Mouse (Mus musculus) forebrain, embryonic 11.5 days (tissue): ENCODE measurements around the gene C5ar2. TPM values are rescaled to one million over a fixed set of nuclear protein-coding genes. Genes with fewer than 3 reads are reported as not detected.

Experiments used
- ATAC-seq: fragments of 200-750 bp; cut with Nextera tagmentation; replicated peaks from 2 replicates; pipeline ENCODE4 v1.8.0; 2017; ENCODE audit warnings: moderate TSS enrichment; ENCODE audit not compliant: low FRiP score
- DNase-seq: peaks from one replicate; pipeline ENCODE4 v3.0.0-alpha.2; 2017; ENCODE audit warnings: low spot score
- H3K27ac ChIP-seq: fragments of 300-500 bp; sonication (generic); 2 replicates; pipeline ENCODE4 v1.5.1; 2014; ENCODE audit warnings: low read depth, low read length
- H3K27me3 ChIP-seq: fragments of 300-500 bp; sonication (generic); 2 replicates; pipeline ENCODE4 v1.6.1; 2014; ENCODE audit warnings: mild to moderate bottlenecking, low read length, mixed read lengths; ENCODE audit not compliant: control insufficient read depth, insufficient read depth
- H3K36me3 ChIP-seq: fragments of 300-500 bp; sonication (generic); 2 replicates; pipeline ENCODE4 v1.6.1; 2014; ENCODE audit warnings: mild to moderate bottlenecking, low read length, moderate library complexity, mixed read lengths; ENCODE audit not compliant: control insufficient read depth, insufficient read depth
- H3K4me1 ChIP-seq: fragments of 300-500 bp; sonication (generic); replicated peaks from 2 replicates; pipeline ENCODE4 v1.6.1; 2014; ENCODE audit warnings: low read length, mixed read lengths; ENCODE audit not compliant: control insufficient read depth, insufficient read depth
- H3K4me2 ChIP-seq: fragments of 300-500 bp; sonication (generic); 2 replicates; pipeline ENCODE4 v1.6.1; 2014; ENCODE audit warnings: low read depth, mild to moderate bottlenecking, low read length, moderate library complexity, mixed read lengths; ENCODE audit not compliant: severe bottlenecking
- H3K4me3 ChIP-seq: fragments of 300-500 bp; sonication (generic); 2 replicates; pipeline ENCODE4 v1.5.1; 2014; ENCODE audit warnings: low read depth, low read length
- H3K9ac ChIP-seq: fragments of 300-500 bp; sonication (generic); 2 replicates; pipeline ENCODE4 v1.6.1; 2014; ENCODE audit warnings: low read length
- H3K9me3 ChIP-seq: fragments of 300-500 bp; sonication (generic); 2 replicates; pipeline ENCODE4 v1.6.1; 2016; ENCODE audit warnings: low read length, mixed read lengths; ENCODE audit not compliant: control insufficient read depth
- WGBS: fragments of 180-500 bp; shearing (Covaris S2); extraction: QIAGEN DNeasy Blood & Tissue Kit; methylation state at CpG from one replicate; pipeline ENCODE4 v1.1.7; 2014; 5-methylcytosine and 5-hydroxymethylcytosine counted together
- polyA plus RNA-seq: library from polyadenylated mRNA; unstranded; fragments of >200 nt; fragmentation: Nextera tagmentation; extraction: Ambion mirVana; gene quantifications from 2 replicates; pipeline ENCODE4 v1.2.1, GENCODE M21; 2014

Gene C5ar2
- polyA plus RNA-seq, 1 experiment from 2014 or later = 0.12 TPM

DNA sequence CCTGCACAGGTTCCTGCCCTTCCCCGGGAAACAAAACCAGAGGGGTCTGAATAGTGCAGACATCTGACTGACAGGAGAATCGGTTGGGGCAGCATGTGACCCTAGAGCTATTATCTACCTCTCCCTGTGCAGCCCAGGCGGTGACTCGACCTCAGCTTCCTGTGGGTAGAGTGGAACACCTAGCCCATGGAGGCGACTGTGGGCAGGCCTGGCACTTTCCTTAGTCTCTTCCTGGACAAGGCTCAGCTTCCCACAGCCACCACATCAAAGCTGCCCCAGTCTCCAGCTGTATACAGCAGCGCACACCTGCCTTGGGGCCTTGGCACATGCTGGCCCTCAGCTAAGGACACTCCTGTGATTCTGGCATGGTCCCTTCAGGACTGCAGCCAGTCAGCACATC is 42.8 kb downstream of the C5ar2 start:
- no peaks in the 10 kb centered on the region for H3K27me3 ChIP-seq
- 85% methylated on average over 6 of the region's 6 CpGs for WGBS
- H3K36me3 ChIP-seq = no peaks in the 10 kb centered on the region; the same call in 1 of the 2 replicates
- no peaks in the 10 kb centered on the region for H3K4me1 ChIP-seq
- DNase-seq (no peak), ATAC-seq (no peak)
- H3K27ac ChIP-seq = no peak overlapping the region
- H3K4me3 ChIP-seq = no peak overlapping the region
- H3K9me3 ChIP-seq = no peaks in the 10 kb centered on the region
- no peak overlapping the region for H3K9ac ChIP-seq
- no peak overlapping the region for H3K4me2 ChIP-seq

DNA sequence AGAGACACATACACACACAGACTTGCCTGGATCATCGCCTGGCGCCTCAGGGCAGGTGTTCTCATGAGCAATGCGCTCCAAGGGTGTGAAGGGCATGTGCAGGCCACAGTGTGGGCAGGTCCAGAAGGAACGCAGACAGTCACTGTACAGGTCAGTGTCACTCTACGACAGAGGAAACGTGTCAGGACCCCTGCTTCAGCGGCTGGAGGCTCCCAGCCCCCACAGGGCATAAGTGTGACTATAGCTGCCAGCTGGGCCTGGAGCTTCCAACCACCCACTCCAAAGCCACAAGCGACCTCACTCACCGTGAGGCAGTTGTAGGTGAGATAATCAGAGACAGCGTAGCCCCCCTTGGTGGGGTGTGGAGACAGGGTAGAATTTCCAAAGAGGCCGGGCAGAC is 45.4 kb downstream of the C5ar2 start:
- Histone ChIP-seq H3K4me2 (no peak overlapping the region), H3K9ac (no peak overlapping the region), H3K9me3 (no peaks in the 10 kb centered on the region), H3K27ac (no peak overlapping the region), H3K4me3 (no peak overlapping the region), H3K4me1 (no peaks in the 10 kb centered on the region), H3K36me3 (no peaks in the 10 kb centered on the region; the same call in 1 of the 2 replicates), H3K27me3 (no peaks in the 10 kb centered on the region)
- DNase-seq (no peak), ATAC-seq (no peak)
- WGBS = 88% methylated on average over 11 of the region's 11 CpGs

DNA sequence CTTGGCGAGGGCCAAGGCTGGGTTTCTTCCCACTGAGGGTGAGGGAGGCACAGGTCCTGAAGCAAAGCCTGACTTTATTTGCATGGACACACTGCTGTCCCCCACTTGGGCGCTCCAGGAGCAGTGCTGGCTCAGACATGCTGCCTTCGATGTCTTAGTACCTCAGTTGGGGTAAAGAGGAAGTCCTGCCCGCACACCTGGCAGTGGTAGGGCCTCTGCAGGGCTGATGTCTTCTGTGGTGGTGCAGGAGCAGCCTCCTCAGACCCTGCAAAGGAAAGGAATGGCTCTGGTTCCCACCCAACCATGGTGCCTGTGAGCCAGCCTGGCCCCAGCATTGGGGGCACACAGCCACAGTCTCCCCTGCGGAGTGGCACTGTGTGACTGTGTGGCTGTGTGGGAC is 46.8 kb downstream of the C5ar2 start:
- no peaks in the 10 kb centered on the region for H3K4me1 ChIP-seq
- DNase-seq = no peak
- H3K27ac ChIP-seq = no peak overlapping the region
- no peak overlapping the region for H3K9ac ChIP-seq
- no peaks in the 10 kb centered on the region for H3K9me3 ChIP-seq
- WGBS = 86% methylated on average over 5 of the region's 5 CpGs
- no peak overlapping the region for H3K4me2 ChIP-seq
- no peak overlapping the region for H3K4me3 ChIP-seq
- ATAC-seq = no peak
- no peaks in the 10 kb centered on the region; the same call in 1 of the 2 replicates for H3K36me3 ChIP-seq
- no peaks in the 10 kb centered on the region for H3K27me3 ChIP-seq

DNA sequence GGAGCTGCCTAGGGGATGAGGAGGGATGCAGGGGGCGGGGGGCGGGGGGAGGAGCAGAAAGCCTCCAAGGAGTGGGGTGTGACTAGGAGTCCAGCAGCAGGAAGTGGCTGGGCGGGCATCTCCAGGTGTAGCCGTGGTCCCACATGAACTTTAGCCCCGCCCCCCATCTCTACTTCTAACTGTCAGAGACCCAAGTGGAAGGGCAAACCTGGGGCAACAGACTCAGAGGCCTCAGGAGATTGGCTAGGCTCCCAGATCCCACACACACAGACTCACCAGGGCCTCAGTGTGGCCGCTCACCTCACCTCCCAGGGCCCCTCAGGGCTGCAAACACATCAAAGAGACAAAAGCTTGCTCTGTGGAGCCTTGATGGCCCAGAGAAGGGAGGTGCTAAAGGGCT is 47.3 kb downstream of the C5ar2 start:
- Histone ChIP-seq H3K36me3 (no peaks in the 10 kb centered on the region; the same call in 1 of the 2 replicates), H3K9ac (no peak overlapping the region)
- 71% methylated on average over 6 of the region's 6 CpGs for WGBS

DNA sequence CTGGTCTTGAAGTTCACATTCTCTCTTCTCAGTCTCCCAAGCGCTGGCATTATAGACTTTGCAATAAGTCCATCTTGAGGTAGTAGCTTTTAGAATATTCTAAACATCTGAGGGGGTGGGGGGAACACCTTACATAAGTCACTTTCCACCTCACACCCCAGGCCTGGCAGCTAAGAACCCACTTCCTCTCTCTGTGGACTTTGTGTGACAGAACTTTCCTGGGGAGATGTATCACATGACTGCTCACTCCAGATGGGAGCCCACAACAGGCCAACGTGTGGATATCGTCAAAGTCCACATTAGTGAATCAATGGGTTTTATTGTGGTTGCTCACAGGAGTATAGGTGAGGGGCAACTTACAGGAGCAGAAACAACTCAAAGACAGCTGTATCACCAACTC is 50.3 kb downstream of the C5ar2 start:
- H3K27me3 ChIP-seq = no peaks in the 10 kb centered on the region
- DNase-seq = no peak
- H3K4me3 ChIP-seq = no peak overlapping the region
- H3K4me2 ChIP-seq = no peak overlapping the region
- H3K4me1 ChIP-seq = no peaks in the 10 kb centered on the region
- no peak overlapping the region for H3K27ac ChIP-seq
- 57% methylated on average over 3 of the region's 3 CpGs for WGBS
- ATAC-seq = no peak
- no peaks in the 10 kb centered on the region; the same call in 1 of the 2 replicates for H3K36me3 ChIP-seq
- H3K9me3 ChIP-seq = no peaks in the 10 kb centered on the region
- no peak overlapping the region for H3K9ac ChIP-seq

More for the DNA sequence above, 47.3 kb downstream of the C5ar2 start:
- H3K4me3 ChIP-seq = no peak overlapping the region
- ATAC-seq (0 out of 2 replicates have a peak, but pooled peaks have one; percentile 40), DNase-seq (no peak)
- no peaks in the 10 kb centered on the region for H3K27me3 ChIP-seq
- H3K4me1 ChIP-seq = no peaks in the 10 kb centered on the region
- no peaks in the 10 kb centered on the region for H3K9me3 ChIP-seq
- H3K27ac ChIP-seq = no peak overlapping the region
- no peak overlapping the region for H3K4me2 ChIP-seq

DNA sequence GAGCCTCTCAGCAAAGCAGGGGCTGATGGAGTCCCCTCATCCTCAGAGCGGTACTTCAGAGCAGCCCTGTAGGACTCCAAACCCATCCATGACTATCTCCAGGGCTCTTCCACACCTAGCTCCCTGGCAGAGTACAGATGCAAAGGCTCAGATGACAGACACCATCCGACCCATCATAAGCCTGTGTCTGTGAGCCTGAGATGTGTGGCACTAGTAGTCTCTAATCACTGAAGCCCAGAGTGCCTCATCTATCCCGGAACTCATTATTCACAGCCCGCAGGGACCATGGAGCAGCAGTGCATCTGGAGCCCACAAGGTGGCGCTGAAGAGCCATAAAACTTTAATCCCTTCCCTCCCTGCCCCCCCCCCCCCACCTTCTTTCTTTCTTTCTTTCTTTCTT is 51.6 kb downstream of the C5ar2 start:
- no peak overlapping the region for H3K27ac ChIP-seq
- H3K9me3 ChIP-seq = no peaks in the 10 kb centered on the region
- H3K9ac ChIP-seq = no peak overlapping the region
- H3K36me3 ChIP-seq = no peaks in the 10 kb centered on the region
- H3K4me3 ChIP-seq = no peak overlapping the region
- DNase-seq (peak; percentile 83), ATAC-seq (peak; percentile 66)
- 19% methylated on average over 5 of the region's 5 CpGs for WGBS
- H3K4me1 ChIP-seq = no peaks in the 10 kb centered on the region
- H3K27me3 ChIP-seq = no peaks in the 10 kb centered on the region
- no peak overlapping the region for H3K4me2 ChIP-seq

DNA sequence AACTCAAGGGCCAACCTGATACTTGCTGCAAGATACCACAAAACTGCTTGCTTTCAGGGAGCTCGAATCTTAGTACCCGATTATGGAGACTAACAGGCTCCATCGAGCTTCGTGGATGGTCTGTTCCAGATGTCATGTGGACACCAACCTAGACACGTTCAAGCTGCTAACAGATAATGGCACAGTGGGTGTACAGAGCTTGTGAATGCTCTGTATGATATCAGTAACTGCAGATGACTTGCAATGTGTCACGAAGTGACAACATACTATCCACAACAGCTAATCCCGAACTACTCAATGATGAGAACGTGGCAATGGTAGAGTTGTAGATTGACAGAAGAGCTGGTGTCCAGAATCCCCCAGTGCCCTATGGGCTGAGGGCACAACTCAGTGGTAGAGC is 56.5 kb downstream of the C5ar2 start:
- no peaks in the 10 kb centered on the region for H3K36me3 ChIP-seq
- no peak overlapping the region for H3K27ac ChIP-seq
- DNase-seq (no peak), ATAC-seq (no peak)
- no peaks in the 10 kb centered on the region for H3K4me1 ChIP-seq
- H3K9ac ChIP-seq = no peak overlapping the region
- no peak overlapping the region for H3K4me2 ChIP-seq
- 79% methylated on average over 8 of the region's 8 CpGs for WGBS
- H3K27me3 ChIP-seq = no peaks in the 10 kb centered on the region
- H3K4me3 ChIP-seq = no peak overlapping the region
- H3K9me3 ChIP-seq = no peaks in the 10 kb centered on the region

Other genes with a start within 250 kb of the C5ar2 start
- gene Bicra, start 196.2 kb downstream of the C5ar2 start, polyA plus RNA-seq = 10.9 and 11.6 TPM in 2 replicates
- gene Zfp541, start 182.3 kb downstream of the C5ar2 start, polyA plus RNA-seq = not detected in 2 replicates
- 156 and 167 TPM in 2 replicates for gene Napa, start 145.7 kb downstream of the C5ar2 start, polyA plus RNA-seq
- gene Kptn, start 124.3 kb downstream of the C5ar2 start, polyA plus RNA-seq = 19.7 and 22.5 TPM in 2 replicates
- gene Slc8a2, start 114.3 kb downstream of the C5ar2 start, polyA plus RNA-seq = 0.36 and 0.88 TPM in 2 replicates
- gene Meis3, start 69.1 kb downstream of the C5ar2 start, polyA plus RNA-seq = 77.8 and 79.7 TPM in 2 replicates
- gene Dhx34, start 22.1 kb downstream of the C5ar2 start, polyA plus RNA-seq = 14.3 and 16.4 TPM in 2 replicates
- gene C5ar1, start 15.4 kb upstream of the C5ar2 start, polyA plus RNA-seq = 0.76 and 1.1 TPM in 2 replicates
- gene Inafm1, start 29.5 kb upstream of the C5ar2 start, polyA plus RNA-seq = 10.9 and 11.6 TPM in 2 replicates
- 22.3 and 32.2 TPM in 2 replicates for gene Ccdc9, start 42.6 kb upstream of the C5ar2 start, polyA plus RNA-seq
- gene Bbc3, start 64.2 kb upstream of the C5ar2 start, polyA plus RNA-seq = 8.0 and 11.5 TPM in 2 replicates
- gene Sae1, start 143.7 kb upstream of the C5ar2 start, polyA plus RNA-seq = 427 and 437 TPM in 2 replicates
- 23.9 and 24.2 TPM in 2 replicates for gene Zc3h4, start 156.8 kb upstream of the C5ar2 start, polyA plus RNA-seq
- gene Tmem160, start 208.6 kb upstream of the C5ar2 start, polyA plus RNA-seq = 48.6 and 52.1 TPM in 2 replicates
- gene Npas1, start 233.6 kb upstream of the C5ar2 start, polyA plus RNA-seq = 0.55 and 0.63 TPM in 2 replicates